Mouse (Mus musculus): Measurements from ENCODE around the gene St7.

The St7 gene

DNA sequence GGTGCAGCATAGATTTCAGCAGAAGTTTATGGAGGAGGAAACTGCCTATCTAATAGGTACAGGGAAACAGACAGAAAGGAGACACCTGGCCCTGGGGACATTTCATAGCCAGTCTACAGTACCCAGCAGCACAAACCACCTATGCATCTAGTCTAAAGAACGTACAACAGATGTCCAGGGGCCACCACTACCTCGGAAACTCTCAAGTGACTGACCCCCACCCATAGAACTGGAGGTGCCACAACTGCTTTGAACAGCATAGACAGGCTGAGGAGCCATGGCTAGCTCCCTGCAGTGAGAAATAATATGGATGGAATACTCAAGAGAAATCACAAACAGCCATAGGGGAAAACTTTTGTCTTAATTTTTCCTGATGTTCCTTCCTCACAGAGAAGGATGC is 220.1 kb downstream of the St7 start:
- TF ChIP-seq CTCF (conservative IDR thresholded peaks at IDR 0.05; ENCODE audit: low read length): no peak
- TF ChIP-seq POU5F1 (IDR thresholded peaks at IDR 0.05; ENCODE audit: borderline replicate concordance, low read length): no peak
- no peak for TF ChIP-seq NANOG (IDR thresholded peaks at IDR 0.05; ENCODE audit: borderline replicate concordance, low read length)
- Histone ChIP-seq H3K36me3 (ENCODE audit: insufficient read depth, low read length) (no peaks in the 10 kb centered on the region), H3K27me3 (ENCODE audit: insufficient read depth, low read length) (no peaks in the 10 kb centered on the region), H3K4me3 (replicated peaks; ENCODE audit: low read length) (no peak overlapping the region), H3K4me1 (replicated peaks; ENCODE audit: low read depth, low read length) (peaks cover 16% of the 10 kb centered on the region), H3K9me3 (ENCODE audit: low read length) (no peaks in the 10 kb centered on the region)

DNA sequence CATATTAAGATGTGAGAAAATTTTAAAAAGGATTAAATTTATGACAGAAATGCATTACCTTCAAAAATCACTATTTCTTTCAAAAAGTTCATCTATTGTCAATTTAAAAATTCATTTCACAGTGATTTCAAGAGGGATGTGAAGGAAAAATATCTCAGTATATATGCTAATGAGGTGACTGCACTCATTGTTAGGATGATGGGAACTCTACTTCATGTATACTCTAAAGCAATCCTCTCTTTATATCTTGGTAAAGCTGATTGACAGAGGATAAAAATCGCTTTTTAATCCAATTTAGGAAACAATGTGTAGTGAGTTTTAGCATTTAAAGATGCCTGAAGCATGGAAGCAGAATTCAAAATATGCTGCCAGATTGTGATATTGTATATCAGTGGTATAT is 220.6 kb downstream of the St7 start:
- Histone ChIP-seq H3K36me3 (ENCODE audit: insufficient read depth, low read length) (no peaks in the 10 kb centered on the region), H3K4me1 (replicated peaks; ENCODE audit: low read depth, low read length) (peaks cover 16% of the 10 kb centered on the region), H3K9me3 (ENCODE audit: low read length) (no peaks in the 10 kb centered on the region), H3K4me3 (replicated peaks; ENCODE audit: low read length) (no peak overlapping the region), H3K27me3 (ENCODE audit: insufficient read depth, low read length) (no peaks in the 10 kb centered on the region)
- no peak for TF ChIP-seq CTCF (conservative IDR thresholded peaks at IDR 0.05; ENCODE audit: low read length)
- no peak for TF ChIP-seq NANOG (IDR thresholded peaks at IDR 0.05; ENCODE audit: borderline replicate concordance, low read length)
- TF ChIP-seq POU5F1 (IDR thresholded peaks at IDR 0.05; ENCODE audit: borderline replicate concordance, low read length): no peak

DNA sequence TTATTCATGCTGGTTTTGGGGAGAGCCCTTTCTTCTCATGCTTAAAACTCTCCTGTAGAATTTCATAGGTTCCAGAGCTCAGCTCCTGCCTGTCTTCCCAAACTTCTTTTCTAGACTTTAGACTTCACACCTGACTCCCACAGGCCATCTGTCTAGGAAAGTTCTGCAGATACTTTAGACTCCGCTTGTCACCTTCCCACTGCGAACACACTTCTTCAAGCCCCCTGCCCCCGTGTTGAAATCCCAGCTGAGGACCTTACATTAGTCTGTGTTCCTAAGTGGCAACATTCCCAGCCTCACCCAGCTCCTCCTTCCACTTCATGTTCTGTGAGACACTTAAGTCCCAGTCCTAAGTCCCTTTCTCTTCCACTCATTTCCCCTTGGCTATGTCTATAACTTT is 221.6 kb downstream of the St7 start:
- TF ChIP-seq POU5F1 (IDR thresholded peaks at IDR 0.05; ENCODE audit: borderline replicate concordance, low read length): no peak
- TF ChIP-seq CTCF (conservative IDR thresholded peaks at IDR 0.05; ENCODE audit: low read length): no peak
- no peak for TF ChIP-seq NANOG (IDR thresholded peaks at IDR 0.05; ENCODE audit: borderline replicate concordance, low read length)
- Histone ChIP-seq H3K9me3 (ENCODE audit: low read length) (no peaks in the 10 kb centered on the region), H3K27me3 (ENCODE audit: insufficient read depth, low read length) (no peaks in the 10 kb centered on the region), H3K4me3 (replicated peaks; ENCODE audit: low read length) (no peak overlapping the region), H3K36me3 (ENCODE audit: insufficient read depth, low read length) (no peaks in the 10 kb centered on the region), H3K4me1 (replicated peaks; ENCODE audit: low read depth, low read length) (peaks cover 16% of the 10 kb centered on the region)

DNA sequence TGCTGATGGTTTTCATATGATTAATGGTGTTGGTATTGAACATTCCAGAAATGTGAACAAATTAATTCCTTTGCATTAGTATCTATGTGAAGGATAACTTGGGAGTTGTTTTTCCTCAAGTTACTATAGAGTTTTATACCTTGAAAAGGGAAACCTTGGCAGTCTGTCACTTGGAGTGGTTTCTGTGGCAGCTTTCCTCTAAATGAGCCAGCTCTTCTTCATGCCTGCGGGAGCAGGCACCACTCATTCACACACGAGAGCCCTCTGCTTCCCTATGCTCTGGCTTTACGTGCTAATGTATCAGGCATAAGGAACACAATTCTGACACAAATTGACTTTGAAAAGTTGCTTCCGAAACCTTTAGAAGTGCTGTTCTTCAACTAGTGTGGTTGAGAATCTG is 224.5 kb downstream of the St7 start:
- Histone ChIP-seq H3K36me3 (ENCODE audit: insufficient read depth, low read length) (no peaks in the 10 kb centered on the region), H3K4me1 (replicated peaks; ENCODE audit: low read depth, low read length) (peaks cover 8% of the 10 kb centered on the region), H3K27me3 (ENCODE audit: insufficient read depth, low read length) (no peaks in the 10 kb centered on the region), H3K9me3 (ENCODE audit: low read length) (no peaks in the 10 kb centered on the region), H3K4me3 (replicated peaks; ENCODE audit: low read length) (no peak overlapping the region)
- TF ChIP-seq NANOG (IDR thresholded peaks at IDR 0.05; ENCODE audit: borderline replicate concordance, low read length): no peak
- TF ChIP-seq POU5F1 (IDR thresholded peaks at IDR 0.05; ENCODE audit: borderline replicate concordance, low read length): no peak
- TF ChIP-seq CTCF (conservative IDR thresholded peaks at IDR 0.05; ENCODE audit: low read length): no peak

DNA sequence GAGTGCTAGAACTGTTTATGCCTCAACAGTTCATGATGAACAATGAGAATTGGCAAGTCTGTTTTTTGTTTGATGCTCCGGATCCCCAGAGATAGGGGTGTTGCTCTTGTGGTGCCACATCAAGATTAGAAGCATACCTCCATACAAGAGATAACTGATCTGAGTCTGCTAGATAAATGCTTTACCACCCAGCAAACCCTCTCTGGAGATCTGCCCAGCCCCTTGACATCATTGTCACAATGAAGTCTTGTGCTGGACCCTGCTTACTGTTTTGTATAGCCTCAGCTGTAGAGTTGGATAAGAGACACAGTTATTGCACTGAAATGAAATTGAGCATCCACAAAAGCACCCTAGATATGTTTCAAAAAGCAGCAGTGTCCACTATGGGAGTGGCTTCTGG is 229.4 kb downstream of the St7 start:
- H3K36me3 ChIP-seq (ENCODE audit: insufficient read depth, low read length): no peaks in the 10 kb centered on the region
- no peaks in the 10 kb centered on the region for H3K4me1 ChIP-seq (replicated peaks; ENCODE audit: low read depth, low read length)
- no peak overlapping the region for H3K4me3 ChIP-seq (replicated peaks; ENCODE audit: low read length)
- TF ChIP-seq NANOG (IDR thresholded peaks at IDR 0.05; ENCODE audit: borderline replicate concordance, low read length) (no peak), CTCF (conservative IDR thresholded peaks at IDR 0.05; ENCODE audit: low read length) (no peak), POU5F1 (IDR thresholded peaks at IDR 0.05; ENCODE audit: borderline replicate concordance, low read length) (no peak)
- no peaks in the 10 kb centered on the region for H3K27me3 ChIP-seq (ENCODE audit: insufficient read depth, low read length)
- no peaks in the 10 kb centered on the region for H3K9me3 ChIP-seq (ENCODE audit: low read length)

DNA sequence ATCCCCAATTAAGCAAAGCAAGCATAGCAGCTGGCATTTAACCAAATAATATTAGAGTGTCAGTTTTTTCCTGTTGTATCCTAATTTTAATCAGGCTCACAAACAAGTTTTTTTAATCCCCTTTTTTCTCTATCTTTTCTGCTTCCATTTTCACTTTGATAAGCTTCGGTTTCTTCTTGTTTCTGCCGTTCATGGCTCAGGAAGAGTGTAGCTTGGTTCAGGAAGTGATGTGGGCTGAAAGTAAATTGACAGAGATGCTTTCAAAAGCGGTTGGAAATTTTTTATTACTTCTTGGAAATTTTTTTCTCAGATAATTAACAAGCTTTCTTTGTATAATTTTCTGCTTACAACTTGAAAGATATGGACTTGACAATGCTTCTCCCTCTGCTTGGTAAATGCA is 230.2 kb downstream of the St7 start:
- Histone ChIP-seq H3K36me3 (ENCODE audit: insufficient read depth, low read length) (no peaks in the 10 kb centered on the region), H3K9me3 (ENCODE audit: low read length) (peaks cover 7% of the 10 kb centered on the region; the same call in 1 of the 2 replicates), H3K27me3 (ENCODE audit: insufficient read depth, low read length) (no peaks in the 10 kb centered on the region), H3K4me1 (replicated peaks; ENCODE audit: low read depth, low read length) (no peaks in the 10 kb centered on the region), H3K4me3 (replicated peaks; ENCODE audit: low read length) (no peak overlapping the region)
- TF ChIP-seq POU5F1 (IDR thresholded peaks at IDR 0.05; ENCODE audit: borderline replicate concordance, low read length): no peak

DNA sequence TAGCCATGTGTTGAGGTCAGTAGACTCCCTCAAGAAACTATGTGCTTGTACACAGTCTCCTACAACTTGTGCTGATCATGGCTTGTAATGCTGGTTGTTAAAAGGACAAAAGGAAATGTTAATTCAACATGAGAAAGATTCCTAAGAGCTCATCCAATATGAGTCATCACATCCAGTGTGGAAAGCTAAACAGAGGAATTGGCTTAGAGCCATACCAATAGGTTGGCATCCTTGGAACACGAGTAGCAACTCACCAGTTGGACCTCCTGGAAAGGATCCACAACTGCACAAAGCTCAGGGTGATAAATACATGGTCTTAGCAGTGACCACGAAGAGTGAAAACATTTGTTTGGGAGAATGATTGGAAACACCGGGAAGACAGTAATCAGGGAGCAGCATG is 230.6 kb downstream of the St7 start:
- no peaks in the 10 kb centered on the region for H3K27me3 ChIP-seq (ENCODE audit: insufficient read depth, low read length)
- H3K9me3 ChIP-seq (ENCODE audit: low read length): peaks cover 7% of the 10 kb centered on the region; the same call in 1 of the 2 replicates
- H3K36me3 ChIP-seq (ENCODE audit: insufficient read depth, low read length): no peaks in the 10 kb centered on the region
- no peak overlapping the region for H3K4me3 ChIP-seq (replicated peaks; ENCODE audit: low read length)
- no peak for TF ChIP-seq CTCF (conservative IDR thresholded peaks at IDR 0.05; ENCODE audit: low read length)
- no peak for TF ChIP-seq POU5F1 (IDR thresholded peaks at IDR 0.05; ENCODE audit: borderline replicate concordance, low read length)
- TF ChIP-seq NANOG (IDR thresholded peaks at IDR 0.05; ENCODE audit: borderline replicate concordance, low read length): no peak
- no peaks in the 10 kb centered on the region for H3K4me1 ChIP-seq (replicated peaks; ENCODE audit: low read depth, low read length)

DNA sequence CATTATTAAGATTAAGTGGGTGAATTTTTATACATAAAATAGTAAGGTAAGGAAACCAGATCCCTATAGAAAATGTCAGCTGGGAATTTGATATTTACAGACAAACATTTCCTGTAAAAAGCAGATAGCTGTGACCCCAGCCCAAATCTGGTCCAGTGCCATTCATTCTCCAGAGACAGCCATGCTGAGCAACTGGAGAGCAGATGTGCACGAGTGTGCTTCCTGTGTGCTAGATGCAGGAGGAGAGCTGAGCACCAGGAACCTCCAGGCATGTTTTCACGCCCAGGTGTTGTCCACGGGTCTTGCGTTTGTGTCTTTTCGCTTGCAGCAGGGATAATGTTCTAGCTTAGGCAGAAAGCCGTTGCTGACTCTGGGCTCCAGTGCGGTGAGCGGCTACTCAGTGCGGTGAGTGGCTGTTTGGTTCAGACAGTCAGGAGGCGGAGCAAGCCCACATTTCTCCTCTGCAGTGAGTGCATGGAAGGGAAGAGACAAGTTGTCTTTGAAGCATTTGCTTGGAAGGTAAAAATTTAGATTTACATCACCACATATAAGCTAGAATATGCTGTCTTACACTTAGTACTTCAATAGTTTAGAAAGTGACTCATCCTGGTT is 231.3 kb downstream of the St7 start:
- no peaks in the 10 kb centered on the region for H3K27me3 ChIP-seq (ENCODE audit: insufficient read depth, low read length)
- peaks cover 7% of the 10 kb centered on the region; the same call in 1 of the 2 replicates for H3K9me3 ChIP-seq (ENCODE audit: low read length)
- TF ChIP-seq NANOG (IDR thresholded peaks at IDR 0.05; ENCODE audit: borderline replicate concordance, low read length): no peak
- TF ChIP-seq CTCF (conservative IDR thresholded peaks at IDR 0.05; ENCODE audit: low read length): no peak
- TF ChIP-seq POU5F1 (IDR thresholded peaks at IDR 0.05; ENCODE audit: borderline replicate concordance, low read length): no peak
- H3K4me1 ChIP-seq (replicated peaks; ENCODE audit: low read depth, low read length): no peaks in the 10 kb centered on the region
- H3K36me3 ChIP-seq (ENCODE audit: insufficient read depth, low read length): no peaks in the 10 kb centered on the region
- H3K4me3 ChIP-seq (replicated peaks; ENCODE audit: low read length): no peak overlapping the region

DNA sequence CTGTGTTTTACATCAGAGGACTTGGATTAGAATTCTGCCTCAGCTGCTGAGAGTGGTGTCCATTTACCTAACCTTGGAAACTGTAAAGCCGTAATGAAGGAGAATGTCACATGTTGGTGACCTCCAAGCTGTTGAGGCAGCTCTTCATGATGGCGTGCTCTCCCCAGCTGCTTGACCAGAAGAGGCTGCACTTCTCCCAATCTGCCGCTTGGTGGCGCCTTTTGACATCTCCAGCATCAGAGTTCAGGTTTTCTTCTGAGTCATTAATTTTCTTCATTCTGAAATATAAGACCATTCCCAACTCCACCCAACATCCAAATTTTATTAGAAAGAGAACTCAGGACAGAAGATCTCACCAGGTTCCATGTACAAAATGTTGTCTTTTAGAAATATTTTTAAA is 232.5 kb downstream of the St7 start:
- no peaks in the 10 kb centered on the region for H3K27me3 ChIP-seq (ENCODE audit: insufficient read depth, low read length)
- TF ChIP-seq CTCF (conservative IDR thresholded peaks at IDR 0.05; ENCODE audit: low read length) (peak; percentile 65), POU5F1 (IDR thresholded peaks at IDR 0.05; ENCODE audit: borderline replicate concordance, low read length) (no peak)

More for the DNA sequence above, 232.5 kb downstream of the St7 start:
- Histone ChIP-seq H3K4me1 (replicated peaks; ENCODE audit: low read depth, low read length) (no peaks in the 10 kb centered on the region), H3K9me3 (ENCODE audit: low read length) (peaks cover 7% of the 10 kb centered on the region; the same call in 1 of the 2 replicates), H3K4me3 (replicated peaks; ENCODE audit: low read length) (no peak overlapping the region), H3K36me3 (ENCODE audit: insufficient read depth, low read length) (no peaks in the 10 kb centered on the region)

Measured in E14TG2a.4 (cell line).